Mouse (Mus musculus): ENCODE measurements around the gene Zfp143.

DNA sequence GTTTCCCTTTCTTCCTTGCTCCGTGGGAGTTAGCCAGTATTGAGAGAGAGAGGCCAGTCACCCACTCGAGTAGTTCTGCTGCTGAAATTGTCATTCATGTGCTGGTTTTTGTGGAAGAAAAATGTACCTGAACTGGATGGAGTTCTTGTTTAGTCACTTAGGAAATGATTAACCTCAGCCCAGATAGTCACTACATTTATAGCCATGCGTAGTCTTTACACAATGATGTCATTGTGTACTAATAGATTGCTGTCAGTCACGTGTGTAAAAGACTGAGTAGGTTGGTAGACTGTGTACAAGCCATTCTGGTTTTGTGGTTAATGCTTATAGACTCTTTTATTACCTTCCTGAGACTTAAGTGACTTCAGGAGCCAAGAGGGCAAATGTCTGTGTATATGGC is 26.9 kb downstream of the Zfp143 start:
- no peak for TF ChIP-seq CTCF (IDR thresholded peaks at IDR 0.05; ENCODE audit: low read depth, low read length)
- TF ChIP-seq POLR2A (IDR thresholded peaks at IDR 0.05; ENCODE audit: insufficient read depth, low read length) = no peak

Data from ES-Bruce4 (cell line).